Mouse (Mus musculus) retina, postnatal 1 day (tissue): Measurements from ENCODE around the gene Wdfy2.

ENCODE experiments used
- DNase-seq: peaks from one replicate; pipeline ENCODE4 v3.0.0-alpha.2; 2012

The Wdfy2 gene

DNA sequence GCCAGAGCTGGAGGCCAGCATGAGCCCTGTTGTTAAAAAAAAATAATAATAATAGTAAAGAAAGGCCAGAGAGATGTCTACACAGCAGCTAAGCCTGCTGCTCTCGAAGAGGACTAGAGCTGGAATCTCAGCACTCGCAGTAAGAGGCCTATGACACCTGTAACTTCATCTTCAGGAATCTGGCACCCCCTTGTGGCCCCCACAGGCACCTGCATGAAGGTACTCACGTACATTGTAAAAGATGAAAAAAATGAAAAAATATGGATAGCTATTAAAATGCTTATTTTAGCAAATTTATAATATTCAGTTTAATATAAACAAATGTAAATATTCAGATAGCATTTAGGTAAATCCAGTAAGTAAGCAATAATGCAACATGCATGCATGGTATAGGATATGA is 102.0 kb downstream of the Wdfy2 start:
- DNase-seq = no peak

DNA sequence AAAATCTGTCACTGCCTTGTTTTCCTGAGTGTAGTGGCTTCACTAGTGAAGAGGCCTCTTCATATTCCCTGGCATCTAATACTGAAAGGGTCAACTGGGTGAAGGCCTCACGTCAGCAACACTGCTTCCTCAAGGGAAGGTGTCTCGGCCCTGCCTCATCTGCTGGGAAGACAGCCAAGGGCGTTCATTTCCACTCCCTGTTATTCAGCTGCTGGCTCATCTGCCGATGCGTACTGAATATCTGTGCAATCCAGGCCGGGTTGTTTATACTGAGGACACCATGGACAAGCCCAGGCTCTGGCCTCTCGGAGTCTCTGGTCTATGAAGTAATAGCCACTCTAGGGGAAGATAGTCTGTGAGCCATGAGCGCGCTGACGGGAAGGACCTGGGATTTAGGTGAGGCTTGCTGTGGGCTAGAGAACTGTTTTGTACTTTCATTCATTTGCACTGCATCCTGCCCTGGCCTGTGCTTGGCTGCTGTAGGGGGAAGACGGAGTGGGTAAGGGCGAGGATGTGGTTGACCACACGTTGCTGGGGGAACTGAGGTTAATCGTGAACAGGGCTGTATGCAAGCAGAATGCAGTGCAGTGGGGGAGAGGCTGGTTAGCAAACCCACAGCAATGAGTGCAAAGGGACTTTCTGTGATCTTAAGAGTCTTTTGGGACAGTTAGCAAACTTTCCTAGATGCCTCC is 103.1 kb downstream of the Wdfy2 start:
- no peak for DNase-seq

DNA sequence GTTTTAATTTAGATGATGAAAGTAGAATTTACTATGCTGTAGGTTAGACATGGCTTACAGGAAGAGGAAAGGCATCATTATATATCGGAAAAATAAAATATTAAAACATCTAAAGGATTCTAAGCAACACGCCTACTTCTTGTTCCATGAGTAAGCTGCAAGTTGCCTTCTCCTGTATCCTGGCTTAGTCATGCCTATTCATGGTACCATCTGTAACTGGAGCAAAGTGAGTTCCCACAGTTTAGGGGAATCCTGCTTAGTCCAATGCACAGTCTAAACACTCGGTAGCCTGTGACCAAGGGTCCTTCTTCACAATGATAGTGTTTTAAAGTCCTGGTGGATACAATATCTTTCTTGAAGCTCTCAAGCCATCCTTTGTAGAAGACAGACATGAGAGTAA is 109.3 kb downstream of the Wdfy2 start:
- no peak for DNase-seq

DNA sequence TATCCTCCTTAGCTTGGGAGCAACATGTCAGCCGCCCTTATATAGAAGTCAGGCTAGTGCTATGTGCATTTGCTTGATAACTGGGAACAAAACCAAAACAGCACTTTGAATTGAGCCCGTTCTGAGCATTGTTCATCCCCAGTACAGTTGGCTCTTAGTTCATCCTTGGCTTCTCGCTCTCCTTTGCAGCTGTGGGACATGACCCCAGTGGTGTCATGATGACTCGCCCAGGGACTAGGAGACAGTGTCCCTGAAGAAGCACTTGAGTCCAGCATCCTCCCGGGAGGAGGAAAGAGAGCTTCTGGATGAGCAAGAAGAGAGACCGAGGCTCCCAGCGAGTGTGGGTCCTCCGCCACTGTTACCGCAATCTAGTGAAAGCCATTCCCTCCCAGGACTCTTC is 118.6 kb downstream of the Wdfy2 start:
- DNase-seq = no peak

DNA sequence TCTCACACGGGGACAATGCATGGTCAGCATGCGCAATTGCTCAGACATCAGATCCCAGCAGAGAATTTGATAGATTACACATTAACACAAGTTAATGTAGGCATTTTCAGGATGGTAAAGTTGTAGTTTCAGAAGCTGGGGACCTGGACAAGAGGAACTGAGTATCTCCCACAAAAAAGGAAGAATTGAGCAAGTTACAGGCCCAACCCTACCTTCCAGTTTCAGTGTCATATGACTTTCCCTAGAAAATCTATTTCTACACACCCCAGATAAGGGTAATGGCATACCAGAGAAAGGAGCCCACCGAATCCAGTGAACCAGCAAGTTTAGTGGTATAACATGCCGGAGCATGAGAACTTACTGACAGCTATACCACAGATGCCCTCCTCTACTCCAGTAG is 126.2 kb downstream of the Wdfy2 start:
- DNase-seq = no peak

DNA sequence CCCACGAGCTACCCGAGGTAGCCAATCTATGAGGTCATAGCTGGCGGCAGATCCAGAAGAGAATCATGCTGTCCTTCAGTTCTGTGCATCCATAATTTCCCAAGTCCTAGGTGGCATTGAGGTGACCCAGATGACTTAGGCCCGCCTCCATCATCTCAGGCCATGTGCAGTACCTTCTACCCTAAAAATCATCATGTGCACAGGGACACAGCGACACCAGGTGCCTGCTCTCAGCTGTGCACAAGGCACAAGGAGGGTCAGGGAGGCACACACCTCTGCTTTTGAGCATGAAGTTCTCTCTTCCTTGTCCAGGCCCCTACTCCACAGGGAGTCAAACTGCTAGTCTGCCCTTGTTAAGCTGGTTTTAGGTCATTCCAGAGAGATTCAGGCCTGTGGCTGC is 127.9 kb downstream of the Wdfy2 start:
- DNase-seq = peak; percentile 20

DNA sequence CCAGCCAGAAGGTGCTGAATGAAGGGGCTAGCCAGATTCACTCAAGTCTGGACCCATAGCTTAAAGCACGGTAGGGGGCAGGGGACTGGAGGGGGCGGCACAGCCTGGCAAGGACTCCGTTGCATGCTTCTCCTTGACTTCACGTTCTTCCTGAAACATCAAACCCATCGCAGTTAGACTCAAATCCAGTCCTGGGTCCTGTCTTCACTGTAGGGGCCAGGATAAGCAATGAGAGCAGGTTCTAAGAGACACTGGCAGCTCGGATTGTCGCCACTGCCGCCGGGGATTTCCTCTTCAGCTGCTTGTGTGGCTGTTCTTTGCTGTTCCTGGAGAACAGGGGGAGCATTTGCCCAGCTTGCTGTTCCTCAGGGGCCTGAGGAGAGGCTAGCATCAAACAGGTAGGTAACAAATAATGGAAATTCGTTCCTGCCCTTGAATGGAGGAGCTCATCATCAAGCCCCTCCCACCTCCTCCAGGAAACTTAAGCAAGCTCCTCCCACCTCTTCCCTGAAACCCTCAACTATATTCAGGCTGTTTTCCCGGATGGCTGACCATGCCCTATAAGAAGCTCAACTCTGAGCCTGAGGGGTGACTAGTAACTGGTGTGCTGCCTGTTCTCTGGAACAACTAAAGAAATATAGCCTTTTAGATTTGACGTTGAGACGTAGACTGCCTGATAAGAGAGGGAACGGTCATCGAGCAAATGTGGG is 128.5 kb downstream of the Wdfy2 start:
- DNase-seq = peak; percentile 69

DNA sequence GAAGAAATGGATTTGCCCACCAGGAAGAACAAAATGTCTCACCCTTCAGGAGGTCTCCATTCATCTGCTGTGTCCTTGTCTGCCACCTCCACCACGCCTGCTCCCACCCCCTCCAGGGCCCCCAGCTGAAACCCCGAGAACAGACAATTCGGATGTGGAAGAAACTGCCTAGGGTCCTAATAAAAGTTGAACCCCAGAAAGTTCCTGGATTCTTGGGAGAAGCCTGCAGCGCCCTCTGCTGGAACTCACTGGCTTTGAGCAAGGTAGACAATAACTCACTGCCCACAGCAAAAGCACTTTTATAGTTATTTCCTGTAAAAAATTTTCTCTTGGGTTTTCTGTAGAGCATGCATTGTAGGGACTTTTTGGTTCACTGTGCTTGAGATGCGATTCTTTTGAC is 137.6 kb downstream of the Wdfy2 start:
- DNase-seq = peak; percentile 73

DNA sequence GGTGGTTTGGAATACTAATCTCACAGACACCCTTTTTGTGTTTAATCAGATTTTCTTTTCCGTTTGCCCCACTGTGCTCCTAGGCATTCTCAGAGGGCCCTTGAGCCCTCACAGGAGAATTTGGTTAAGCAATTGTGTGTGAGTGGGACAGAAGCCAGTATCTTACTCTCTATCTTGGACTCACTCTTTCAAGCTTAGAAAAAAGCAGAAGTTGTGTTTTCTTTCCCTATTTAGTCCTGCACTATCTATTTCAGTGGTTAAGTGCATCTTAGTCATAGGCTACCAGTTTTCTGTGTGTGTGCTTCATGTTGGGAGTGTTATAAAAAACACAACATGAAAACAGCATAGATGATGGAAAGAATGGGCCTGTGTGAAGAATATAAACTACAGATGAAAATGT is 142.3 kb downstream of the Wdfy2 start:
- DNase-seq = no peak

DNA sequence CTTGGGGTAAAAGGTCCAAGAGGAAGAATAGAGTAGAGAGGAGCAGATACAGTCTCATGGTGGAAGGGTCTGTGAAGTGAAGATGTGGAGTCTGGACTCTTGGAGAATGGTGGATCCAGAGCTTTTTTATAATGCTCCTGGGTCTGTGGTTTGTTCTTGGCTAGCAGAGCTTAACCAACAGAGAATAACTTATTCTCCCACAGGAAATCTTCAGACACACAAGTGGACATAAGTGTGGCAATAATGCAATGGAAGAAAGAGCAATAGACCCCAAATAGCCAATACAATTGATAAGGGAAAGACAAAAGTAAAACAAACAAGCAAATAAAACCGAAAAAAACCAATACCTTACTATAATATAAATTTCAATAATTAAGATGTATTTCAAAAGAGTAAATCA is 146.9 kb downstream of the Wdfy2 start, which contains the start of gene Defb48:
TSS of gene Defb48 (minus strand) at position 101 of the 400 bp plus-strand sequence.
- no peak for DNase-seq

DNA sequence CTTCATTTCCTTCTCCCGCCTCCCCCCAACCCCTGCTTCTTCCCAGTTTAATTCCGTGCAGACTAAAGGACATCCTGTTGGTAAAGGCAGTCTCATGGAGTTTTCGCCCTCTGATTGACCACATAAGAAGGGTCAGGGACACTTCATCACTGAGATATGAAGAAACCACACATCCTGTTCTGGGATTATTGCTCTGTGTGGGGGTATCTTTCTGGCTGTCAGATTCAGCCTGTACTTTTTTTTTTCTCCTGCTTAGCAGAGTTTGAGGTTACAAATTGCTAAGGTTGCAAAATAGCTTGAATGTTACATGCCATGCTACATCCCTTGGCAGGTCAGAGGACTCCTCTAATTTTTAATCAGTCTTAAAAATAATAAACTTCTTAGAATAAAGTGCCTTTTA is 153.8 kb downstream of the Wdfy2 start:
- no peak for DNase-seq

DNA sequence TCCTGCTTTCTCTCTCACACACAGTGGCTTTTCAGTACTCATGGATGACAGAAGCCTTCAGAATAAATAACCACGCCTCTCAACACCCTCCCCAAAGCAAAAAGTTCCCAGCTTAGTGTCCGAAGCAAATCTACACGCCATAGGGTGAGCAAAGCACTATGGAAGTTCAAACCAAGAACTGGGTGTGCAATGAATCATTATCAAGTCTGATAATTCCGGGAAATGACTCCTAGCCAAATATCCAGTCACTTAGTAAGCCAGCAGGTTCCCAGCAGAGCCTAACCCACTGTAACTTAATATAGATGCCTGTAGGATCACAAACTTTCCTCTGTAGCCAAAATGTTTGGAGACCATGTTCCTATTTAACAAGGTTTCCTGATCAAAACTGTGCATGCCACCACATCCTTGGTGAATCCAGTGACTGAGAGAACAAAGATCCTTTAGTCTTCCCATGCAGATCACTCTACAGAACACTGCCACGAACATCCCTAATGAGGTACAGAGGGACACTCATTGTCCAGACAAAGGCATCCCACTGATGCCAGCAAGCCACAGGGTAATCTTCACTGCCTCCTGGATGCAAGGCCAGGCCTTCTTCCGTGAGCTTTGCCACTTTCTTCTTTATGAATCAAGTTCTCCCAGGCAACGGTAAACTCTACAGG is 154.5 kb downstream of the Wdfy2 start:
- DNase-seq = peak; percentile 43

DNA sequence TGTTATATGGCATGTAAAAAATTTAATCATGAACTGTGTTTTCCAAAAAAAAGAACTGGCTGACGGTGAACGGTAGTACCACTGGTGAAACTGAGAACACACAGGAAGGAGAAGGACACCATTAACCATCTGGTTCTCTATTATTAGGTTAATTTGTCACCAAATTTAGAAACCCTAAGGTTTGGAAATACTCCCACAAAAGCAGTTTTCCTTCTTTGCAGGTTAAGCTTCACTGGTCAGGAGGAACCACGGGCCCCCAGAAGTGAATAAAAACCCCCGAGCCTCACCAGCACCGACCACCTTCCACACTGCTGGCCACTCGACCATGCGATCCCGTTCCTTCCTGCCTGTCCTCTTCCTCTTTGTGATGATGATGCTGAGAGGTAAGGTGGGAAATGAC is 160.3 kb downstream of the Wdfy2 start, which contains the start of gene Defb47:
TSS of gene Defb47 (plus strand) at position 301 of the 400 bp plus-strand sequence.
- no peak for DNase-seq

DNA sequence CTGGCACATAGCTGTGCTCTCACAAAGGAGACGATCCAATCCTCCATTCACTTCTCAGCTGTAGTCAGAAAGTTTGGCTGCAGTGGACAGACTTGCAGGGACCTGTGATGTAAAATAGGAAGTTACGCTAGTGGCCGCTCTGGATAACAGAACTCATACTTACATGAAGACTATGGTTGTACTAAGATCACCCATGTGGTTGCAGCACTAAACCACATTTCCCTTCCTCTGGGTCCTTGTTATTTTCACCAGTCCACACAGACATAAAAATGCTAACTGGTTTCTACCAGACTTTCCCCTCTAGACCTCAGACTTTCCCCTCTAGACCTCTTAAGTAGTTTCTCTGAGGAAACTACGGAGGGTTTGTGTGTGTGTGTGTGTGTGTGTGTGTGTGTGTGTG is 161.5 kb downstream of the Wdfy2 start:
- no peak for DNase-seq

DNA sequence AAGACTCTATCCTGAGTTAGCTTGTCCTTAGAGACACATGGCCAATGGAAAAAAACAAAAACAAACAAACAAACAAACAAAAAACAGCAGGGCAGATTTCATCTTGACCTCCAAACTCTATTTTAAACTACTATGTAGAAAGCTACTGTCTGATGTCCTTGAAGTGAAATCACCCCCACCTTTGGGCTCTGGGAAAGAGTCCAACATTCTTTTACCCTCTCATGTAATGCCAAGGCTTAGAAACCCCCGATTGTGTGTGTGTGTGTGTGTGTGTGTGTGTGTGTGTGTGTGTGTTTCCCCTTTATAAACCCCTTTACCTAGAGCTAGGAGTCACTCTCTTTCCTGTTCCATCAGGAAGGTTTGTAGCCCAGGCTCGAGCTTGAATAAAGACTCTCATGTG is 165.1 kb downstream of the Wdfy2 start:
- no peak for DNase-seq
